Mouse (Mus musculus) lung, embryonic 14.5 days (tissue): ENCODE data around the gene Foxc2. TPM values are rescaled to one million over a fixed set of nuclear protein-coding genes. Genes with fewer than 3 reads are reported as not detected.
A peak's percentile ranks its signal among the peaks of the same experiment; 100 is the strongest.

Experiments used
- ATAC-seq: fragments of 200-750 bp; cut with Nextera tagmentation; 2 replicates; pipeline ENCODE4 v1.8.0; 2017; ENCODE audit warnings: mild to moderate bottlenecking, moderate TSS enrichment, moderate library complexity; ENCODE audit not compliant: insufficient read depth
- DNase-seq: peaks from one replicate; pipeline ENCODE4 v3.0.0-alpha.2; 2015
- H3K27ac ChIP-seq: fragments of 300-500 bp; sonication (generic); 2 replicates; pipeline ENCODE4 v1.5.1; 2014; ENCODE audit warnings: low read depth, mild to moderate bottlenecking, moderate library complexity
- H3K27me3 ChIP-seq: fragments of 300-500 bp; sonication (generic); 2 replicates; pipeline ENCODE4 v1.6.1; 2014; ENCODE audit warnings: low read length, control low read depth; ENCODE audit not compliant: insufficient read depth
- H3K36me3 ChIP-seq: fragments of 300-500 bp; sonication (generic); 2 replicates; pipeline ENCODE4 v1.6.1; 2014; ENCODE audit warnings: control low read depth; ENCODE audit not compliant: insufficient read depth
- H3K4me1 ChIP-seq: fragments of 300-500 bp; sonication (generic); 2 replicates; pipeline ENCODE4 v1.6.1; 2014; ENCODE audit warnings: antibody characterized with exemption, control low read depth; ENCODE audit not compliant: insufficient read depth
- H3K4me2 ChIP-seq: fragments of 300-500 bp; sonication (generic); 2 replicates; pipeline ENCODE4 v1.6.1; 2014; ENCODE audit warnings: mild to moderate bottlenecking
- H3K4me3 ChIP-seq: fragments of 300-500 bp; sonication (generic); 2 replicates; pipeline ENCODE4 v1.5.1; 2014; ENCODE audit warnings: low read depth, low read length
- H3K9ac ChIP-seq: fragments of 300-500 bp; sonication (generic); 2 replicates; pipeline ENCODE4 v1.6.1; 2014
- H3K9me3 ChIP-seq: fragments of 300-500 bp; sonication (generic); 2 replicates; pipeline ENCODE4 v1.6.1; 2016; ENCODE audit warnings: low read depth, low read length, control low read depth
- CTCF ChIP-seq: IDR thresholded peaks from 2 replicates; pipeline ENCODE4 v1.5.1; 2016; ENCODE audit warnings: antibody characterized with exemption, low read depth
- WGBS: fragments of 180-500 bp; shearing (Covaris S2); extraction: QIAGEN DNeasy Blood & Tissue Kit; methylation state at CpG from one replicate; pipeline ENCODE4 v1.1.7; 2014; 5-methylcytosine and 5-hydroxymethylcytosine counted together
- polyA plus RNA-seq: library from polyadenylated mRNA; unstranded; fragments of >200 nt; fragmentation: Nextera tagmentation; extraction: Ambion mirVana; gene quantifications from 2 replicates; pipeline ENCODE4 v1.2.1, GENCODE M21; 2014

Foxc2 gene
- polyA plus RNA-seq, 1 experiment from 2014 or later: 1.1 TPM

GRCm38 (mm10) chr8:121119635-121120455, 3.9 kb downstream of the Foxc2 start:
- peak overlapping the region; percentile 26; the same call in 1 of the 2 replicates for H3K9ac ChIP-seq
- ATAC-seq: no peak

DNA sequence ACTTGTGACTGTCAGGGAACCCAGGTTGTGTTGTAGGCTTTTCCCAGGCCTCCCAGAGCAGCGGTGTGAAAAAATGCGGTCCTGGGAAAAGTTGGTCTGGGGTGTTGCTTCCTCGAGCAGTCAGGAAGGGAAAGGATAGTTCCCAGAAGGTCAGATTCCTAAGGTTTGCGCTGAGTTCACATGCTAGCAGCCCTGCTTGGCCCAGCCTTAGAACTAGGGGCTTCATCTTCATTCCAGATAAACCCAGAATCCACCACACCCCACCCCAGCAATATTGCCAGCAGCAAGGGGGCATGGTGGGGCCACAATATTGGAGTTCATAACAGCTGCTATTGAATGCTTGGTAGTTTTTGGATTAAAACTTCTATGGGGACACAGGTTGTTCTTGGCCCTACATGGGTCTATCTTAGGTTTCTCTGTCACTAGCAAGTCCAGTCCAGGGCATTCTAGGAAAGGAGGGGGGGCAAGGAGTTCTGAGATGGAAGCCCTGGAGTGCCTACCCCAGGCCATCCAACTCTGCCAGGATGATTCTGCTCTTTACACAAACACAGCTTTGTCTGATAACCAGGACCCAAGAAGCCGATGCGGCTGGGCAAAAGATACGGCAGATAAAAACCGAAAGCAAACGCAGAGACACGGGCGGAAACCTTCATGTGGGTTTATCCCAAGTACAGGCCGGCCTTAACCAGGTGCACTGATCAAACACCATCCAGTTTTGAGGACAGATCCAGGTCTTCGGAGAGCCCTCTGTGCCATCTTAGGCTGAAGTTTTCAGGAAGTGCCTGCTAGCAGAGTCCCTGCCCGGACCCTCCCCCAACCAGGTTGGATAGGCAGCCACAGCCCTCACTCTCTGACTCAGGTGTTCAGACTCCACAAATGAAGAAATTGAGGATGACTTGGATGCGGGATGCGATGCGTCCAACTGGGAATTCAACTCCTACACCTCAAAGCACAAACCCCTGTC, 4.8 kb downstream of the Foxc2 start:
- peak overlapping the region; percentile 60; the same call in 1 of the 2 replicates for H3K4me3 ChIP-seq
- no peaks in the 10 kb centered on the region for H3K36me3 ChIP-seq
- H3K9me3 ChIP-seq: no peaks in the 10 kb centered on the region; the same call in 1 of the 2 replicates
- peaks cover 94% of the 10 kb centered on the region for H3K27me3 ChIP-seq
- DNase-seq (no peak), ATAC-seq (no peak)
- no peak overlapping the region for H3K27ac ChIP-seq
- H3K9ac ChIP-seq: peak overlapping the region; percentile 26; the same call in 1 of the 2 replicates
- WGBS: 33% methylated on average over 17 of the region's 17 CpGs
- no peak for TF ChIP-seq CTCF
- no peaks in the 10 kb centered on the region for H3K4me1 ChIP-seq
- peak overlapping the region; percentile 97 for H3K4me2 ChIP-seq

More at GRCm38 (mm10) chr8:121119635-121120455, 3.9 kb downstream of the Foxc2 start:
- peaks cover 95% of the 10 kb centered on the region for H3K27me3 ChIP-seq
- peak overlapping the region; percentile 97 for H3K4me2 ChIP-seq
- DNase-seq: no peak
- WGBS: 36% methylated on average over 12 of the region's 12 CpGs
- no peak for TF ChIP-seq CTCF
- H3K4me3 ChIP-seq: peak overlapping the region; percentile 60; the same call in 1 of the 2 replicates
- no peaks in the 10 kb centered on the region for H3K4me1 ChIP-seq
- no peaks in the 10 kb centered on the region; the same call in 1 of the 2 replicates for H3K9me3 ChIP-seq
- H3K36me3 ChIP-seq: no peaks in the 10 kb centered on the region
- H3K27ac ChIP-seq: no peak overlapping the region

DNA sequence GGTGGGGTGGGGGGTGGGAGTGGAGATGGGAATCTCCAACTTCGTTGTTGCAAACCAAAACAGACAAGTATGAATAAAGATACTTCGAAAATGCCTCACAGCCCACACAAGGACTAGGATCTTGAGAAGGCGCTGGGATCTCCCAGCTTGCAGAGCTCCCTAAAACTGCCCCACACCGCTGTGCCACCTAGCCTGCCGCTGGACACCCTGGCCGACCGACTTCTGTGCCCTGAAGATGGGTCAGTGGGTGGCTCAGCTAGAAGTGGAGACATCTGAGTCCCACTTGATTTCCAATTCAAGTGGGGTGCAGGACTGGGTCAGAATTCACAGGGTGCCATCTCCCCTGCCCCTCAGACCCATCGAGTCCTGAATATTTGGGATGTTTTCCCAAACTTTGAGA, 5.7 kb downstream of the Foxc2 start:
- H3K4me2 ChIP-seq: no peak overlapping the region
- 41% methylated on average over 8 of the region's 8 CpGs for WGBS
- DNase-seq: no peak
- H3K27me3 ChIP-seq: peaks cover 96% of the 10 kb centered on the region
- no peaks in the 10 kb centered on the region; the same call in 1 of the 2 replicates for H3K9me3 ChIP-seq
- H3K4me3 ChIP-seq: no peak overlapping the region
- ATAC-seq: no peak
- no peak overlapping the region for H3K9ac ChIP-seq
- no peaks in the 10 kb centered on the region for H3K36me3 ChIP-seq
- no peak for TF ChIP-seq CTCF
- H3K27ac ChIP-seq: no peak overlapping the region
- no peaks in the 10 kb centered on the region; the same call in 1 of the 2 replicates for H3K4me1 ChIP-seq

DNA sequence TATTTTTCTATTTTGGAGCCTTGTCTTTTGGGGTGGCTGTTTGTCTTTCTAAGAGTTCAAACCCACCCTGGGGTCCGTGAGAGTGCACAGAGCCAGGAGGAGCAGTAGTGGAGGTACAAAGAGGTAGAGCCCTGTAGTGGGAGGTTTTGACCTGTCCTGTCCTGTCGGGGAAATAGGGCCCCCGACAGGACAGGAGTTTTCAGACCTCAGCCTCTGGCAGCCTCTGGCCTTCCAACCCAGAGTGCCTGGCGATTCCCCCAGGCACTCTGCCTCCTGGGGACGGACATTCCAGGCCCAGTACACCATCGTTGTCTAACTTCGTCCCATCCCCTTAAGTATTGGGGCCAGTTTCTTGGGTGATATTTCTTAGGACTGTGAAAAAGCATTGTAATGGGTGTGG, 6.4 kb downstream of the Foxc2 start:
- H3K36me3 ChIP-seq: no peaks in the 10 kb centered on the region
- no peak overlapping the region for H3K4me3 ChIP-seq
- 43% methylated on average over 7 of the region's 7 CpGs for WGBS
- ATAC-seq (no peak), DNase-seq (no peak)
- H3K4me2 ChIP-seq: no peak overlapping the region
- H3K9ac ChIP-seq: no peak overlapping the region
- no peak for TF ChIP-seq CTCF
- H3K27ac ChIP-seq: no peak overlapping the region
- H3K4me1 ChIP-seq: no peaks in the 10 kb centered on the region; the same call in 1 of the 2 replicates
- peaks cover 94% of the 10 kb centered on the region for H3K27me3 ChIP-seq
- no peaks in the 10 kb centered on the region for H3K9me3 ChIP-seq

DNA sequence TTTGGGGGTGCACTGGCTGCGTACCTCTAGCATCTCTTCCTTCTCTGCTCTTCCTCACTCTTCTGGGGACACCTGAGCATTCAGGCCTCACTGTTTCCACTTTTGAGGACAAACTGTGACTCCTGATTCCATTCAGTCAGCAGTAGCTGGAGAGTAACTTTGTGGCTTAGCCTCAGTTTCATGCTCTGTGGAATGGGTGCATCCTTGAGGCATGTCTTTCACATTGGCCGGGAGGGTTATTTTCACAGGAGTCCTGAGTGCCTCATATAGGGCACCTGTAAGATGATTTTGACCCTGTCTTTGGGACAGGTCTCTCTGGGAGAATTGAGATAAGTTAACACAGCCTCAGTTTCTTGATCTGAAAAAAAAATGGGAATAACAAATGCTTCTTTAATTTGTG, 7.1 kb downstream of the Foxc2 start:
- ATAC-seq (no peak), DNase-seq (no peak)
- Histone ChIP-seq H3K4me3 (no peak overlapping the region), H3K4me2 (no peak overlapping the region), H3K27ac (no peak overlapping the region), H3K27me3 (peaks cover 92% of the 10 kb centered on the region), H3K9ac (no peak overlapping the region), H3K9me3 (no peaks in the 10 kb centered on the region), H3K4me1 (no peaks in the 10 kb centered on the region; the same call in 1 of the 2 replicates), H3K36me3 (no peaks in the 10 kb centered on the region)
- WGBS: 81% methylated on average over 2 of the region's 2 CpGs
- no peak for TF ChIP-seq CTCF

GRCm38 (mm10) chr8:121124547-121125239, 8.7 kb downstream of the Foxc2 start:
- DNase-seq: no peak
- Histone ChIP-seq H3K4me2 (peak overlapping the region; percentile 68), H3K36me3 (no peaks in the 10 kb centered on the region), H3K9me3 (no peaks in the 10 kb centered on the region), H3K4me1 (no peaks in the 10 kb centered on the region; the same call in 1 of the 2 replicates), H3K27ac (no peak overlapping the region; the same call in 1 of the 2 replicates), H3K9ac (no peak overlapping the region), H3K27me3 (peaks cover 92% of the 10 kb centered on the region), H3K4me3 (peak overlapping the region; percentile 36; the same call in 1 of the 2 replicates)
- no peak; the same call in 1 of the 2 replicates for ATAC-seq
- 8% methylated on average over 17 of the region's 17 CpGs for WGBS
- TF ChIP-seq CTCF: no peak
